Mouse (Mus musculus) liver, postnatal 0 days (tissue): ENCODE results near the gene Wdsub1.

Experiments
- CTCF ChIP-seq: sonication (generic); IDR thresholded peaks from 2 replicates; pipeline ENCODE4 v1.5.1; 2016; ENCODE audit warnings: antibody characterized with exemption, low read depth
- EP300 ChIP-seq: IDR thresholded peaks from 2 replicates; pipeline ENCODE4 v1.6.1; 2016; ENCODE audit warnings: antibody characterized with exemption, low read depth, mild to moderate bottlenecking

GRCm38 (mm10) chr2:59843848-59844247, 38.5 kb downstream of the Wdsub1 start:
- no peak for TF ChIP-seq CTCF
- no peak for TF ChIP-seq EP300
